Mouse (Mus musculus) midbrain, postnatal 0 days (tissue): ENCODE measurements at regions not wholly inside any gene's neighbourhood (a gene's known extent, or its start where the extent isn't known, plus 50 kb on each side); places are given as distances from the start of the nearest gene placed in this dataset.
A peak's percentile ranks its signal among the peaks of the same experiment; 100 is the strongest.

Source experiments
- ATAC-seq: fragments of 200-750 bp; cut with Nextera tagmentation; 2 replicates; pipeline ENCODE4 v1.8.0; 2017; ENCODE audit warnings: moderate number of reproducible peaks, mild to moderate bottlenecking, moderate TSS enrichment, moderate library complexity; ENCODE audit not compliant: low FRiP score
- DNase-seq: peaks from one replicate; pipeline ENCODE4 v3.0.0-alpha.2; 2015; ENCODE audit warnings: low spot score
- H3K27ac ChIP-seq: fragments of 300-500 bp; sonication (generic); 2 replicates; pipeline ENCODE4 v1.5.1; 2014; ENCODE audit warnings: low read depth, mild to moderate bottlenecking, low read length, mixed read lengths
- H3K27me3 ChIP-seq: fragments of 300-500 bp; sonication (generic); 2 replicates; pipeline ENCODE4 v1.6.1; 2014; ENCODE audit warnings: low read length, control low read depth, mixed read lengths; ENCODE audit not compliant: insufficient read depth
- H3K36me3 ChIP-seq: fragments of 300-500 bp; sonication (generic); 2 replicates; pipeline ENCODE4 v1.6.1; 2014; ENCODE audit warnings: low read length, control low read depth, mixed read lengths; ENCODE audit not compliant: insufficient read depth
- H3K4me1 ChIP-seq: fragments of 300-500 bp; sonication (generic); 2 replicates; pipeline ENCODE4 v1.6.1; 2014; ENCODE audit warnings: mild to moderate bottlenecking, control low read depth, antibody characterized with exemption, low read length, mixed read lengths; ENCODE audit not compliant: insufficient read depth
- H3K4me2 ChIP-seq: fragments of 300-500 bp; sonication (generic); 2 replicates; pipeline ENCODE4 v1.6.1; 2014; ENCODE audit warnings: low read depth, mild to moderate bottlenecking, low read length, mixed read lengths; ENCODE audit not compliant: poor library complexity, severe bottlenecking
- H3K4me3 ChIP-seq: fragments of 300-500 bp; sonication (generic); 2 replicates; pipeline ENCODE4 v1.5.1; 2014; ENCODE audit warnings: low read depth, mild to moderate bottlenecking, low read length, moderate library complexity
- H3K9ac ChIP-seq: fragments of 300-500 bp; sonication (generic); replicated peaks from 2 replicates; pipeline ENCODE4 v1.6.1; 2014; ENCODE audit warnings: mild to moderate bottlenecking, low read length, moderate library complexity, mixed read lengths; ENCODE audit not compliant: poor library complexity, severe bottlenecking
- H3K9me3 ChIP-seq: fragments of 300-500 bp; sonication (generic); 2 replicates; pipeline ENCODE4 v1.6.1; 2016; ENCODE audit warnings: low read length, control low read depth
- CTCF ChIP-seq: IDR thresholded peaks from 2 replicates; pipeline ENCODE4 v1.5.1; 2016; ENCODE audit warnings: antibody characterized with exemption, mild to moderate bottlenecking
- WGBS: fragments of 180-500 bp; shearing (Covaris S2); extraction: QIAGEN DNeasy Blood & Tissue Kit; methylation state at CpG from one replicate; pipeline ENCODE4 v1.1.7; 2014; 5-methylcytosine and 5-hydroxymethylcytosine counted together

DNA sequence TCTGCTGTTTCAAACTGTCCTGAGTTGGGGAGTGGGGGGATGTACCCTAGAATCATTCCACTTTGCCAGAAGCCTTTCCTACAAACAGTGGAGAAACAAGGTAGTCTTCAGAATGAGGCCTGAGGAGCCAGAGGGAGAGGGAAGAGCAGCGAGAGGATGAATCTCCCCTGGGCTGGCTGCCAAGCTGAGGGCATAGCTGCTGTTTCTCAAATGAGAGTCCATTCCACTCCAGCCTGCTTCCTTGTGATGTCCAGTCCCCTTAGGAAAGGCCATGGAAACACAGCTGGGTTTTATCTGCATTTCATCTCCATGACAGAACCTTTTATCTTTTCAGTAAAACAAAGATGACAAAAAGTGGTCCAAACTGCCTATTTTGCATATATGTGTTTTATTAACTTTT, 164.2 kb upstream of the Klf4 start:
- WGBS: 30% methylated on average over 1 of the region's 1 CpGs
- peak; percentile 49 for DNase-seq
- Histone ChIP-seq H3K9ac (no peak overlapping the region), H3K27ac (no peak overlapping the region), H3K9me3 (no peaks in the 10 kb centered on the region), H3K4me2 (no peak overlapping the region), H3K27me3 (no peaks in the 10 kb centered on the region), H3K36me3 (no peaks in the 10 kb centered on the region), H3K4me1 (no peaks in the 10 kb centered on the region), H3K4me3 (no peak overlapping the region)
- no peak for TF ChIP-seq CTCF
- no peak for ATAC-seq

DNA sequence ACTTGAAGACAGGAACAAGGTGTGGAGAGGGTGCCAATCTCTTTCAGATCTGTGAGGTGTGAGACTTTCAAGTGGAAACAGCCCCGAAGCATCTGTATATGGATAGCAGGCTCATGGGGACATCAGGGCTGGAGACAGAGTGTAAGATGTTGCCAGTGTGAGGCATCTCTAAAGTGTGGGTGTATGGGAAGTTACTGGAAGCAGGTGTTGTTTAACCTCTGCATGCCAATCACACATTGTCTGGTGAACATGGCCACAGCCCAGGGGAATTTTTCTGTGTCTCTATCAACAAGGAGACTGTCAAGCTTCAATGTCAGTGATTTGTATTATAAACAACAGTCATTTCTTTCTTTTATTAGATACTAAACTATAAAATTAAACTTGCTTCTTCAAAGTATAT, 163.0 kb upstream of the Klf4 start:
- no peaks in the 10 kb centered on the region for H3K27me3 ChIP-seq
- H3K4me1 ChIP-seq: no peaks in the 10 kb centered on the region
- H3K36me3 ChIP-seq: no peaks in the 10 kb centered on the region
- no peak overlapping the region for H3K9ac ChIP-seq
- no peak overlapping the region for H3K4me3 ChIP-seq
- no peak overlapping the region for H3K27ac ChIP-seq
- H3K9me3 ChIP-seq: no peaks in the 10 kb centered on the region
- no peak for ATAC-seq
- H3K4me2 ChIP-seq: no peak overlapping the region
- no peak for TF ChIP-seq CTCF
- DNase-seq: no peak
- 90% methylated on average over 1 of the region's 1 CpGs for WGBS

DNA sequence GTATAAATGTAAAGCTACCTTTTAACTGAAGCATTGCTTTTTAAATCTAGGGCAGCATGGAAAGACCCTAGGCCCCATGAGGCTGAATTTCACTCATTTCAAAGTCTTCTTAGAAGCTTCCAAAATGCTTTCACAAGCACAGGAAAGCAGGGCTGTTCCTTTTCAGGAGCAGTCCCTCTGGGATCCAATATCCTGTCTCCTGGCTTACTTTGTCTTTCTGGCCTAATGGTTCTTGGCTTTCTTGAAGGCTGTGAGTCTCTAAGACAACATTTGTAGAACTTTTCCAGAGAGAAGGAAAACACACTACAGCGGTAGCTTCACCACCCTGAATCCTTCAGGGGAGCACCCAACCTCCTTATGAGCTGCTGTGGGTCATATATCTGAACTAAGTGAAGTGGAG, 157.2 kb upstream of the Klf4 start:
- ATAC-seq (no peak), DNase-seq (no peak)
- Histone ChIP-seq H3K4me1 (no peaks in the 10 kb centered on the region), H3K4me3 (no peak overlapping the region), H3K9me3 (no peaks in the 10 kb centered on the region), H3K4me2 (no peak overlapping the region), H3K36me3 (no peaks in the 10 kb centered on the region), H3K9ac (no peak overlapping the region), H3K27ac (no peak overlapping the region), H3K27me3 (no peaks in the 10 kb centered on the region)
- no peak for TF ChIP-seq CTCF
- WGBS: 78% methylated on average over 1 of the region's 1 CpGs

DNA sequence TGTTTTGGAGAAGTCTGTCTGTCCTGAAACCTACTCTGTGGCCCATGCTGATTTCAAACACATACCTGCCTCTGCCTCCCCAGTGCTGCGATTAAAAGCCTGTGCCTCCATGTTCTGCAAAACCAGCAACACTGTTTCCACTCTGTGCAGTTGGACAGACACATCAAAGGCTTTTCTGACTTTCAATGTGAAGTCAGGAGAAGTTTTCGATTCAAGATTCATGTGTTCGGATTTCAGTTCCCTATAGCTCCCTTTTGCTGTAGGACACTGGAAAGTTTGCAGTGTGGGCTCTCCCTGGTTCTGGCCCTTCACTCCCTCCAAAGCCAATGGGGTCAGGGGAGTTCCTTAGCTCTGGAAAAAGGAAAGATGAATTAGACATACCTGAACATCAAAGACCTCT, 154.5 kb upstream of the Klf4 start:
- H3K27me3 ChIP-seq: no peaks in the 10 kb centered on the region
- no peak overlapping the region for H3K4me3 ChIP-seq
- ATAC-seq (no peak), DNase-seq (no peak)
- H3K4me2 ChIP-seq: no peak overlapping the region
- no peak overlapping the region for H3K27ac ChIP-seq
- H3K9me3 ChIP-seq: no peaks in the 10 kb centered on the region
- WGBS: 87% methylated on average over 3 of the region's 3 CpGs
- H3K36me3 ChIP-seq: no peaks in the 10 kb centered on the region
- H3K4me1 ChIP-seq: no peaks in the 10 kb centered on the region
- TF ChIP-seq CTCF: no peak
- H3K9ac ChIP-seq: no peak overlapping the region

DNA sequence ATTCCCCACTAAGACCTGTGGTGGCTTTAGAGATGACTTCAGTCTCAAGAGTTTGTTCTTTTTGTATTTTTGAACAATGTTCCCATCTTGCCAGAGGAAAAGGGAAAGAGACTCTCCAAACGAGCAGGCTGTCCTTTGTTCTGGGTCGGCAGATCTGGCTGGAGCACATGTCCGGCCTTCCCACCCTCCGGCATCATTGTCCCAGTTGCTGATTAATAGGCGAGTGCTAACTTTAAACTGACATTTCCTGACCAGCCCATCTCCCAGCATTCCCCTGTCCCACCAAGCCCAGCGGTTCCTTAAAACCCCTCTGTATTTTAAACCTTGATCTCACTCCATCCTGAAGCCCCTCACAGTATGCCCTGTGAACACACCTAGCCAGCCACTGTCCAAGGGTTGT, 140.0 kb upstream of the Klf4 start:
- H3K9me3 ChIP-seq: no peaks in the 10 kb centered on the region
- no peak overlapping the region for H3K9ac ChIP-seq
- H3K4me3 ChIP-seq: no peak overlapping the region
- no peak overlapping the region for H3K4me2 ChIP-seq
- no peak for ATAC-seq
- no peaks in the 10 kb centered on the region for H3K36me3 ChIP-seq
- TF ChIP-seq CTCF: no peak
- H3K4me1 ChIP-seq: no peaks in the 10 kb centered on the region
- H3K27ac ChIP-seq: no peak overlapping the region
- no peaks in the 10 kb centered on the region for H3K27me3 ChIP-seq
- WGBS: 68% methylated on average over 6 of the region's 6 CpGs
- no peak for DNase-seq

DNA sequence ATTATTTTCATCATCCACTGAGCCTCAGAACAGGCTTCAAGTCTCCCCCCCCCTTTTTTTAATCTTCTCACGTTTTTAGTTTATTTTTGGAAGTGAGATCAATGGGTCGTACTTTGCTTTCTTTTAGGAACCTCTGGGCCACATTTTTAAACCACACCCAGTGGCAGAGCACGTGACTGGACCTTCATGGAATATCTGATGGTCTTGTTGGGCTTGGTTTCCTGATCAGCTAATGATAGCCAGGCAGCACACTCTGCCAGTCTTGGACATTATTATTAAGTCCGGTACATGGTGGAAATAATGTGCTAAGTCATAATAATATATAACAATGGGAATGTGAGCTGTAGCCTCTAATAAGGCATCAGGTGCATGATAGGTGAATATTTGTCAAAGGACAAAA, 138.0 kb upstream of the Klf4 start:
- H3K27ac ChIP-seq: no peak overlapping the region
- H3K4me1 ChIP-seq: no peaks in the 10 kb centered on the region
- H3K9ac ChIP-seq: no peak overlapping the region
- H3K9me3 ChIP-seq: no peaks in the 10 kb centered on the region
- H3K4me3 ChIP-seq: no peak overlapping the region
- no peaks in the 10 kb centered on the region for H3K36me3 ChIP-seq
- DNase-seq (no peak), ATAC-seq (no peak)
- H3K4me2 ChIP-seq: no peak overlapping the region
- no peaks in the 10 kb centered on the region for H3K27me3 ChIP-seq
- WGBS: 81% methylated on average over 4 of the region's 4 CpGs
- TF ChIP-seq CTCF: no peak

DNA sequence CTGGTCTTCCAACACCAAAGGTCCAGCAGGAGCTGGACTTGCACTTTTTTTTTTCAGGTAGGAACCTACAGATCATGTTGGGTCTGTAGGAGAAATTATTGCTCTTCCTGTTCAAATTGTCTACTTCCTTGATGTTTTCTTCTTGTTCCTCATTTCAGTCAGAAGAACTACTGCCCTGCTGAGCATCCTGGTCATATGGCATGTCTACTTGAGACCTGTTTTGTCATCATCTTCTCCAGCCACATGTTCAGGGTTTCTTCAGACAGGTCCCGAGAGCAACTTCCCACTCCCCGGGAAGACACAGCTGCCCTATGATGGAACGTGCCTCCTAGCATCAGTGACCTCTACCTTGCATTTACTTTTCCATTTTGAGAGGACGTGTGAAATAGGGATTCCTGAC, 132.6 kb upstream of the Klf4 start:
- Histone ChIP-seq H3K36me3 (no peaks in the 10 kb centered on the region), H3K4me3 (no peak overlapping the region), H3K27ac (no peak overlapping the region), H3K9me3 (no peaks in the 10 kb centered on the region), H3K27me3 (no peaks in the 10 kb centered on the region), H3K4me2 (no peak overlapping the region), H3K9ac (no peak overlapping the region), H3K4me1 (peaks cover 5% of the 10 kb centered on the region; the same call in 1 of the 2 replicates)
- ATAC-seq: no peak
- whole genome bisulfite sequencing: 87% methylated on average over 4 of the region's 4 CpGs
- DNase-seq: no peak
- no peak for TF ChIP-seq CTCF
